Mouse (Mus musculus): ENCODE measurements around the gene Tmem229a.

DNA sequence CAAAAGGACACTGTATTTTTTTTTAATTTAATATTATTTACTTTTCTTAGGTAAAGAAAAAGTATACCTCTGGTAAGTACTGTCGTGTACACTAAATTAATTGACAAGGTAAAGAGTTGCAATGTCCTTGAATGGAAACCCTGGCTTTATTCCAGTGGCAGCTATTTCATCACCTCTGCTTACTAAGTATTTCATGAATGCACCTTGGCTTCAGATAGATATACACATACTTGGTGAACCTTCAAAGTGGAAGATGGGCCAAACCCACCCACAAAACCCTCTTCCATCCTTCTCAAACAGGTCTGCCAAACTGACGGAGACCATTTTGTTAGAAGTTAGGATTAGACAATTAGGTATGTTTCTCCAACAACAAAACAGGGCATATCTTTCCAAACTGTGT is 5.4 kb downstream of the Tmem229a start:
- no peak for TF ChIP-seq CTCF (IDR thresholded peaks at IDR 0.05; ENCODE audit: insufficient read depth, low read depth, low read length)
- no peak for TF ChIP-seq POLR2A (IDR thresholded peaks at IDR 0.05; ENCODE audit: insufficient read depth, low read depth, low read length)
